Mouse (Mus musculus): ENCODE results near the gene Gfap. TPM values are rescaled to one million over a fixed set of nuclear protein-coding genes. Genes with fewer than 3 reads are reported as not detected.

The Gfap gene
- polyA plus RNA-seq, 1 experiment from 2014 or later: 0.31 TPM

GRCm38 (mm10) chr11:102837385-102837784, 63.3 kb downstream of the Gfap start:
- DNase-seq (ENCODE audit: low spot score) (no peak), ATAC-seq (ENCODE audit: low read depth) (no peak)
- 88% methylated on average over 1 of the region's 1 CpGs for WGBS
- Histone ChIP-seq H3K4me1 (ENCODE audit: control insufficient read depth, insufficient read depth, low read length) (no peaks in the 10 kb centered on the region), H3K9me3 (ENCODE audit: control insufficient read depth, low read length) (no peaks in the 10 kb centered on the region), H3K4me3 (ENCODE audit: low read depth, low read length) (no peak overlapping the region), H3K9ac (ENCODE audit: low read depth, low read length) (no peak overlapping the region; the same call in 1 of the 2 replicates), H3K27ac (replicated peaks; ENCODE audit: low read depth, low read length) (no peak overlapping the region), H3K4me2 (ENCODE audit: low read depth, low read length) (no peak overlapping the region), H3K36me3 (ENCODE audit: control insufficient read depth, insufficient read depth, low read length) (peaks cover 55% of the 10 kb centered on the region), H3K27me3 (replicated peaks; ENCODE audit: control insufficient read depth, insufficient read depth, low read length) (no peaks in the 10 kb centered on the region)

Other genes with a start within 250 kb of the Gfap start
- 0.95 and 1.3 TPM in 2 replicates for gene Meioc, start 237.2 kb downstream of the Gfap start, polyA plus RNA-seq (2014; fragmentation: Nextera tagmentation; extraction: Ambion mirVana)
- 41.1 and 47.9 TPM in 2 replicates for gene Ccdc43, start 203.1 kb downstream of the Gfap start, polyA plus RNA-seq (2014; fragmentation: Nextera tagmentation; extraction: Ambion mirVana)
- 8.1 and 9.3 TPM in 2 replicates for gene Adam11, start 139.5 kb downstream of the Gfap start, polyA plus RNA-seq (2014; fragmentation: Nextera tagmentation; extraction: Ambion mirVana)
- 46.0 and 49.6 TPM in 2 replicates for gene Gjc1, start 81.2 kb downstream of the Gfap start, polyA plus RNA-seq (2014; fragmentation: Nextera tagmentation; extraction: Ambion mirVana)
- gene Higd1b, start 65.1 kb downstream of the Gfap start, polyA plus RNA-seq (2014; fragmentation: Nextera tagmentation; extraction: Ambion mirVana): 0.79 and 1.3 TPM in 2 replicates
- gene Eftud2, start 19.9 kb downstream of the Gfap start, polyA plus RNA-seq (2014; fragmentation: Nextera tagmentation; extraction: Ambion mirVana): 130 and 154 TPM in 2 replicates
- gene Ccdc103, start 19.7 kb downstream of the Gfap start, polyA plus RNA-seq (2014; fragmentation: Nextera tagmentation; extraction: Ambion mirVana): 1.0 and 2.3 TPM in 2 replicates
- not detected in 2 replicates for gene Fam187a, start 15.7 kb downstream of the Gfap start, polyA plus RNA-seq (2014; fragmentation: Nextera tagmentation; extraction: Ambion mirVana)
- gene Kif18b, start 24.2 kb upstream of the Gfap start, polyA plus RNA-seq (2014; fragmentation: Nextera tagmentation; extraction: Ambion mirVana): 6.6 and 7.0 TPM in 2 replicates
- gene C1ql1, start 45.8 kb upstream of the Gfap start, polyA plus RNA-seq (2014; fragmentation: Nextera tagmentation; extraction: Ambion mirVana): 1.8 and 2.7 TPM in 2 replicates
- gene Nmt1, start 127.3 kb upstream of the Gfap start, polyA plus RNA-seq (2014; fragmentation: Nextera tagmentation; extraction: Ambion mirVana): 55.5 and 60.0 TPM in 2 replicates
- 138 and 153 TPM in 2 replicates for gene Dcakd, start 127.4 kb upstream of the Gfap start, polyA plus RNA-seq (2014; fragmentation: Nextera tagmentation; extraction: Ambion mirVana)
- 3.0 and 3.2 TPM in 2 replicates for gene Plcd3, start 200.7 kb upstream of the Gfap start, polyA plus RNA-seq (2014; fragmentation: Nextera tagmentation; extraction: Ambion mirVana)
- gene Acbd4, start 200.8 kb upstream of the Gfap start, polyA plus RNA-seq (2014; fragmentation: Nextera tagmentation; extraction: Ambion mirVana): 15.0 and 21.4 TPM in 2 replicates
- gene Hexim1, start 215.3 kb upstream of the Gfap start, polyA plus RNA-seq (2014; fragmentation: Nextera tagmentation; extraction: Ambion mirVana): 7.3 and 8.9 TPM in 2 replicates
- gene Hexim2, start 231.5 kb upstream of the Gfap start, polyA plus RNA-seq (2014; fragmentation: Nextera tagmentation; extraction: Ambion mirVana): 6.8 and 9.5 TPM in 2 replicates